Mouse (Mus musculus) MEL-GATA-1-ER (cell line): Measurements from ENCODE around the gene 4930402H24Rik.

Source experiments
- DNase-seq: peaks from one replicate; pipeline ENCODE4 v3.0.0-alpha.2; 2012; ENCODE audit warnings: low read depth; ENCODE audit errors: extremely low read depth

The 4930402H24Rik gene

GRCm38 (mm10) chr2:130733444-130733843, 172.8 kb downstream of the 4930402H24Rik start:
- DNase-seq = no peak

DNA sequence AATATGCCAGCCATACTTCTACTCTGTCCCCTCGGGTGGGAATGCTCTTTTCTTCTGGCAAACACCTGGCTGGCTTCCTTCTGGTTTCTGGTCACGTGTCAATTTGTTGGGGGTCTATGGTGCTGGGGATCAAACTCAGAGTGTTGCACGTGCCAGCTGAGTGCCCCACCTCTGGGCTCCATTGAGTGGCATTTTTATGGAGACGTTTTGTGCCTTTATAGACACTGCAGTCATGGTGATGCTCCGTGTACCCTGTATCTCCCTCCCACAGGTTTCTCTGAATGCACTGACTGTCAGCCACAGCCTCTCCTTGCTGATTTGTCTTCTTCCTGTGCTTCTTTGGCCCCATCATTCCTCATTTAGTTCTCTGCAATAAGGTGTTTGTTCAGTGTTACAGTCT, 174.4 kb downstream of the 4930402H24Rik start:
- DNase-seq = no peak

DNA sequence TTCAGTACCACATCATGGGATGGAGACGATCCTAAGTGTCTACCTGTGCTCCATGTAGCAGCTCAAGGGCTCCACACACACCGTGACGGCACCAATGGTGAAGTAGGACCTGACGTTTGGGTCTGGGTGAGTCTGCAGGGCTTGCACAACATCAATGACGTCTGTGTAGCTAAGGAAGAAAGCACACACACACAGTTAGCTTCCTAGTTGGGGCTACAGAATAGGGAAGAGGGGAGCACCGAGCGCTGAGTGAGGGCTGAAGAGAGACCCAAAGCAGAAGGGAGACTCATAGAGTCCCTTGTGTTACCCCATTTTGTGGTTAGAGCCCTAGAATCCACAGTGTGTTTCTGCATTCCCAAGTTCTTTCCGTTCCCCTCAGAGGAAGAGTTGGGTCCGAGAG, 175.5 kb downstream of the 4930402H24Rik start:
- DNase-seq = no peak

DNA sequence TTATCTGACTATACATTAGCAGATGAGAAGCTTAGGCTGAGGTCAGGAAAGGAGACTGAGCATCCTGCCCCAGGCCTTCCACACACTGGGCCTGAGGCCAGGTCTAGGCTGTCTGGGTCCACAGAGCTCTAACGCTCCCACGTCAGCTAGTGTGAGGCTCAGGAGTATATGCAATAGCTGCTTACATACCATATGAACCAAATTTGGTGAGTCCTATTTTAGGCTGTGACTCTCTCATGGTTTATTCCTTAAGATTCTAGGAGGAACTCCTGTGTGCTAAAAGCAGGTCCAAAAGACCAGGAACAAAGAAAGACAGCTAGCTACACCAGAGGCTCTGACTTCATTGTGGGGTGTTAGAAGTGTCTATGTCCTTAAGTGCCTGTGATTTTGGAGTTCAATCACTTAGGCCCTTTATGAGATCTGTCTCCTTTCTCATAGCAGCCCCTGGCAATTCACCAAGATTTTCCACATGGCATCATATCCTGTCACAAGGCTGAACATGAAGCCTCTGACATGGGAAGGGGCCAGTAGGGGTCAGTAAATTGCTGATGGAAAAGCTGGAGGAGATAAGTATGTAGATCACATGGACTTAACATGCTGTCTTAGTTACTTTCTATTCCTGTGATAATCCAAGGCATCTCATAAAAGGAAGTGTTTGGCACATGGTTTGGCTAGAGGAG, 177.2 kb downstream of the 4930402H24Rik start:
- DNase-seq = no peak

GRCm38 (mm10) chr2:130727752-130728151, 178.5 kb downstream of the 4930402H24Rik start:
- peak; percentile 7 for DNase-seq

- no peak for DNase-seq
Measured at GRCm38 (mm10) chr2:130724369-130724768, 181.8 kb downstream of the 4930402H24Rik start.

GRCm38 (mm10) chr2:130717951-130718350, 188.3 kb downstream of the 4930402H24Rik start:
- DNase-seq = no peak

GRCm38 (mm10) chr2:130707057-130707456, 199.1 kb downstream of the 4930402H24Rik start:
- no peak for DNase-seq

- no peak for DNase-seq
Measured at GRCm38 (mm10) chr2:130706602-130707001, 199.6 kb downstream of the 4930402H24Rik start.

- DNase-seq = no peak
Measured at GRCm38 (mm10) chr2:130705178-130705577, 201.0 kb downstream of the 4930402H24Rik start.

- no peak for DNase-seq
Measured at GRCm38 (mm10) chr2:130704040-130705001, 201.9 kb downstream of the 4930402H24Rik start.

DNA sequence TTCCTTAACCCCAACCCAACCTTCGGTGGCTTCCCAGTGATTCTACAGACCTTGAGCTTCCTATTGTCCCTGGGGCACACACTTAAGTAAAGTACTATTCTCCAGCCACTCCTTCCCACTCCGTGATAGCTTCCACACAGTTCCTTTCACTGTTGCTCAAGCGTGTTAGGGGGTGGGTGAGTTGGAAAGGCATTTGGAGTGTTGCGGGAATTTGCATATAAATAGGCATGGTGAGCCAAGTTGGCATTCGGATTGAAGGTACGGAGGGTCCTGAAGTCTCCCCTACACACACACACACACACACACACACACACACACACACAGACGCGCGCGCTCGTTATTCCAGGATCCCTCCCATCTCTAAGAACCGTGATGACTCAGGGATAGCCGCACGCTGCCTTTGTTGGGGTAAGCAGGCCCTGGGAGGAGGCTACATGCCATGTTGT, 208.4 kb downstream of the 4930402H24Rik start:
- DNase-seq = no peak

GRCm38 (mm10) chr2:130697153-130697810, 208.9 kb downstream of the 4930402H24Rik start, which contains the start of gene Slc4a11:
TSS of gene Slc4a11 (minus strand) at chr2:130697519.
- DNase-seq = peak; percentile 44

GRCm38 (mm10) chr2:130696700-130697152, 209.5 kb downstream of the 4930402H24Rik start:
- DNase-seq = peak; percentile 8

- DNase-seq = no peak
Measured at GRCm38 (mm10) chr2:130693563-130693962, 212.6 kb downstream of the 4930402H24Rik start.

DNA sequence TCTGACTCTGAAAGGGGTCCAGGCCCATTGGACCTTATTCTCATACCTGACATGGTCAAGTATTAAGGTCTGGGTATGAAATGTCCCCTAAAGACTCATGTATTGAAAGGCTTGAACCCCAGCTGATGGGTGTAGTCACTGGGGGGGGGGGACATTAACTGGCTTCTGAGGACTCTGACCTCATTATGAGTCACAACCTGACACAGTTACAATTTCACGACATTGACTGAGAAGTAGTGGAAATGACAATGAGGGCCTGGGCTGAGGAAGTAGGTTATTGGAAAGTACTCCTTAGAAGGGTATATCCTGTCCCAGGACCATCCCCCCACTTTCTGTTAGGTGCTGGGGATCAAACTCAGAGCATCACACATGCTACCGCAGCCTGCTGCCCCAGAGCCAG, 217.2 kb downstream of the 4930402H24Rik start:
- no peak for DNase-seq

DNA sequence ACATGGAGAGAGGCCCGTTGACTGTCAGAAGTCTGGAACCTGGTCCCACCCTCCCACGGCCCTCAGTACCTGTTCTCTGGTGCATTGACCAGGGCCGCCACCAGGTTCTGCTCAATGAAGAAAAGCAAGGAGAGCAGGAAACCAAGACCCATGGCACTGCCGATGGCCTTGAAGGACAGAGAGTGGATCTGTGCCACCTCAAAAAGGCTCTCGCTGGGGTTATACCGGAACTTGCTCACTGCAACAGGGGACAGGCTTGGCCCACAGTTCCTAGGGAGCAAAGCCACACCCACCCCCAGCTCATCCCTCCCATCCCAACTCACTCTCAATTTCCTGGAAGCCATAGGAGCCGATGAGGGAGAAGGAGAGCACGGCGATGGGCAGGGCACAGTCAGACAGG, 220.8 kb downstream of the 4930402H24Rik start:
- no peak for DNase-seq

GRCm38 (mm10) chr2:130681531-130681930, 224.7 kb downstream of the 4930402H24Rik start:
- DNase-seq = no peak

DNA sequence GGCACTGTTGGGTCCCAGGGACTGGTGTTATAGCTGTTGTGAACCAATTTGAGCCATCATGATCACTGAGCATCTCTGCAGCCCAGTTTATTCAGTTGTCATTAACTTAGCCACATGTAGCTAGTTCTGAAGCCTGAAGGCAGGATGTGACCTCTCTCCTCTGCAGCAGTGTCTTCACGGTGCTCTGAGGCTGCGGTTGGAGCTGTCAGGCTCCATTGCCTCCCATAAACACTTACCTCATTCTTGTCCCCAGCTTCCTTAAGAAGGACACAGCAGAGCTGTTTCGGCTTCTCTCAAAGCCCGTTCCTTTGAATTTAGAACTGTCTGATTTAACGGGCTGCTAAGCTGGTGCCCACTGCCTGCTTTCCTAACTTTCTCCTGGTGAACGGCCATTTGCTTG, 226.3 kb downstream of the 4930402H24Rik start:
- no peak for DNase-seq

DNA sequence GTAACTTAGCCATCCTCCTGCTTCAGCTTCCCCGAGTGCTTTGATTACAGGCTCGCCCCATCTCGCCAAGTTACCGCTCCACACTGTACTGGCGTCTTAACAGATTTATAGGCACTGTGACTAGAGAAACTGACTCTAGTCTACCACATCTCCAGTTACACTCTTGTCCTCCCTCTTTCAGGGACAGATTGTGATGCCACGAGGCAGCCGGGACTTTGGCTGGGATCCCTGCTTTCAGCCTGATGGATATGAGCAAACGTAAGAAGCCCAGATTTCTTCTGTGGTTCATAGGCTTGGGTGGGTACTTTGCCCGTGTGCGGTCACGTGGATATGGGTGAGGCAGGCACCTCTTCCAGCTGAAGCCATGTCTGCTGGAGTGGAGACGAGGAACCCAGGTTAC, 227.1 kb downstream of the 4930402H24Rik start:
- DNase-seq = no peak

GRCm38 (mm10) chr2:130677211-130677610, 229.0 kb downstream of the 4930402H24Rik start:
- no peak for DNase-seq

- peak; percentile 87 for DNase-seq
Measured at GRCm38 (mm10) chr2:130667559-130667958, 238.6 kb downstream of the 4930402H24Rik start, which contains the start of gene Itpa. TSS of gene Itpa (plus strand) at chr2:130667610.
